11 mouse cellular contexts compared by ENCODE assay signal in genomic region chr2:28495207-28495756, GRCm38 (mm10). TPM values are rescaled to one million over a fixed set of nuclear protein-coding genes. Genes with fewer than 3 reads are reported as not detected.
DNase-seq lines count a peak whose midpoint lies in the region.
"Had no signal": no experiment of that assay in that cellular context is flagged by ENCODE, and none has a peak within 500 bp of the region (broad histone marks: within the 10 kb centered on the region; RNA-seq: fewer than 3 reads in every experiment).

No protein-coding gene starts in this region.

- H3K4me1 ChIP-seq in megakaryocyte, embryonic 14.5 days, result peaks cover 29% of the 10 kb centered on the region

- intact Hi-C loops in left cerebral cortex, postnatal 14 days (cut with DNase I), result no loop called here

- no peaks in the 10 kb centered on the region for H3K36me3 ChIP-seq in megakaryocyte, embryonic 14.5 days (replicated peaks; ENCODE audit: low read length)
- H3K36me3 ChIP-seq: limb, embryonic 15.5 days had no signal

- H3K27me3 ChIP-seq in megakaryocyte, embryonic 14.5 days (replicated peaks), result peaks cover 20% of the 10 kb centered on the region
- H3K27me3 ChIP-seq: limb, embryonic 15.5 days had no signal

- H3K9me3 ChIP-seq in megakaryocyte, embryonic 14.5 days, result no peaks in the 10 kb centered on the region
- H3K9me3 ChIP-seq: limb, embryonic 15.5 days had no signal

- peak; percentile 22 to 54 for DNase-seq in adrenal gland, adult (ENCODE audit: inconsistent age in 2 of 2, low spot score in 1 of 2)
- no peak for DNase-seq in adrenal gland, postnatal 4 days (ENCODE audit: low spot score in 2 of 2)
- peak; percentile 38 to 52 for DNase-seq in left cerebral cortex, postnatal 14 days (ENCODE audit: low spot score in 2 of 2)
- DNase-seq in left cerebral cortex, adult 11 months (ENCODE audit: low spot score), result no peak
- peak; percentile 35 for DNase-seq in induced T-regulatory cell, adult 2 months (ENCODE audit: low read depth)
- no peak for DNase-seq in ovary, postnatal 36 days (ENCODE audit: low spot score)
- no peak for DNase-seq in Muller cell, postnatal 12 days (ENCODE audit: inconsistent ontology term)
- DNase-seq: gastrocnemius, postnatal 14 days had no signal

- peak overlapping the region; percentile 31 for H3K4me3 ChIP-seq in megakaryocyte, embryonic 14.5 days (replicated peaks)
- H3K4me3 ChIP-seq: limb, embryonic 15.5 days had no signal

RNA-seq across cellular contexts. Expression of gene Gbgt1, which starts 1.4 kb away (rescaled TPM):
- 1 to 10 TPM; 8.2 to 8.3 TPM for total RNA-seq in adrenal gland, postnatal 4 days (2021)
- total RNA-seq in left cerebral cortex, postnatal 14 days (2021), result 1 to 10 TPM; 1.6 to 2.5 TPM
- polyA plus RNA-seq in megakaryocyte, embryonic 14.5 days (2012; ENCODE audit: insufficient read depth, low replicate concordance), result 0.85 TPM in 1 of 2 replicates, not detected in the other
- polyA plus RNA-seq: C2C12 had no signal

RNA-seq across cellular contexts. Expression of gene Gm10134, which starts 10.6 kb away (rescaled TPM):
- 1 to 10 TPM; 3.4 to 5.2 TPM for total RNA-seq in adrenal gland, postnatal 4 days (2021)
- total RNA-seq in left cerebral cortex, postnatal 14 days (2021), result 1 to 10 TPM; 1.1 to 1.5 TPM
- polyA plus RNA-seq in megakaryocyte, embryonic 14.5 days (2012; ENCODE audit: insufficient read depth, low replicate concordance), result not detected in 2 replicates
- polyA plus RNA-seq: C2C12 had no signal

RNA-seq across cellular contexts. Expression of gene Ralgds, which starts 17.6 kb away (rescaled TPM):
- 10 to 100 TPM; 65.0 to 67.0 TPM for total RNA-seq in adrenal gland, postnatal 4 days (2021)
- 100 to 1,000 TPM; 119 TPM for total RNA-seq in left cerebral cortex, postnatal 14 days (2021)
- polyA plus RNA-seq in megakaryocyte, embryonic 14.5 days (2012; ENCODE audit: insufficient read depth, low replicate concordance), result 1.3 and 6.7 TPM in 2 replicates

RNA-seq across cellular contexts. Expression of gene Mrps2, which starts 27.4 kb away (rescaled TPM):
- 10 to 100 TPM; 57.9 to 60.4 TPM for total RNA-seq in adrenal gland, postnatal 4 days (2021)
- total RNA-seq in left cerebral cortex, postnatal 14 days (2021), result 10 to 100 TPM; 39.1 to 42.8 TPM
- 16.4 and 20.2 TPM in 2 replicates for polyA plus RNA-seq in megakaryocyte, embryonic 14.5 days (2012; ENCODE audit: insufficient read depth, low replicate concordance)

RNA-seq across cellular contexts. Expression of gene 1700007K13Rik, which starts 29.1 kb away (rescaled TPM):
- total RNA-seq in adrenal gland, postnatal 4 days (2021), result under 1 TPM; 0.64 to 0.79 TPM
- total RNA-seq in left cerebral cortex, postnatal 14 days (2021), result 1 to 10 TPM; 4.9 to 6.2 TPM
- 7.8 and 12.3 TPM in 2 replicates for polyA plus RNA-seq in megakaryocyte, embryonic 14.5 days (2012; ENCODE audit: insufficient read depth, low replicate concordance)

Comparison
In these comparisons a context has a peak if more than half of its experiments do, and no peak if none do; other contexts are left out.
1. DNase-seq: peak in adrenal gland, adult (2 of 2), left cerebral cortex, postnatal 14 days (2 of 2) and induced T-regulatory cell, adult 2 months (single experiment); none in adrenal gland, postnatal 4 days (0 of 2), left cerebral cortex, adult 11 months (single experiment), ovary, postnatal 36 days (single experiment) and Muller cell, postnatal 12 days (single experiment).